Mouse (Mus musculus): ENCODE measurements around the gene Olfr453. TPM values are rescaled to one million over a fixed set of nuclear protein-coding genes. Genes with fewer than 3 reads are reported as not detected.

Olfr453 gene
- not detected in 2 replicates for polyA plus RNA-seq (2014; fragmentation: Nextera tagmentation; extraction: Ambion mirVana)

DNA sequence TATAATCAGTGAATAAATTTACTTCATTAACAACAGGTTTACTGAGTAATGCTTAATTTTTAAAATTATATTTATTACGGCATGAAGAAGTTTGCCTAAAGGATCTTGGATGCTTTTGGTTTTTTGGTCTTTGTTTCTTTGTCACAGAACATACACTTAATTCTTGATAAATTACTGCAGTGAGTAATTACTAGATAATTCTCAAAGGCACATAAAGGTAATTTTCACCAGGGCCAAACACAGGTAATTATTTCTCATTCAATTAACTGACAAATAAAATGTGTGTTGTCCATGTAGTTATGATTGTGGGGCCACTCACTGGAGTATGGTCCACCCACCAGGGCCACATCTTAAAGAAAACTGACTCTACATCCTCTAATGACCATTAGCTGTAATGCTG lies at the start of gene Olfr453:
Olfr453 (plus strand) TSS at position 301 of the 400 bp plus-strand sequence.
- Histone ChIP-seq H3K4me2 (no peak within 1 kb of the TSS), H3K27me3 (replicated peaks; ENCODE audit: control insufficient read depth, insufficient read depth, low read length) (no peaks in the 10 kb centered on the region), H3K36me3 (ENCODE audit: control insufficient read depth, insufficient read depth, low read length) (no peaks in the 10 kb centered on the region), H3K27ac (ENCODE audit: low read depth, low read length) (no peak within 1 kb of the TSS), H3K4me3 (ENCODE audit: low read depth, low read length) (no peak within 1 kb of the TSS), H3K9me3 (ENCODE audit: control insufficient read depth, low read length) (no peaks in the 10 kb centered on the region), H3K4me1 (replicated peaks; ENCODE audit: control insufficient read depth, insufficient read depth, low read length) (no peaks in the 10 kb centered on the region), H3K9ac (ENCODE audit: low read depth, low read length) (no peak within 1 kb of the TSS)
- no peak for DNase-seq (ENCODE audit: low spot score)
- no peak for ATAC-seq (replicated peaks; ENCODE audit: low FRiP score)
- WGBS: 91% methylated on average over 1 of the region's 1 CpGs

DNA sequence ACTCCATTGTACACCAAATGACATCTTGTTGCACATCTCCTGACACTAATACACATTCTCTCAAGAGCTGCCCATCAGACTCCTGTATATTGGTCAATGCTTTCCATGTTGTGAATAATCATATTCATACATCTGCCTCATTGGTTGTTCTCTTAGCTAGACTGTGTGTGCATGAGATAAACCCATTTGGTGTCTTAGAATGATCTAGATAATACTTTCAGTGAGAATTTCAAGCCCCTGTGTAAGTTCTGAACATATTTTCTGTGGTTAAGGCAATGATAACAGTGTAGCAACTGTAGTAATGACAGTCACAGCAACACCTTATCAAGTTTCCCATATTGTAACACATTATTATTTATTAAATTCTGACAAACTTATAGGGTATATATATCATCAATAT lies 49.4 kb upstream of the Olfr453 start:
- H3K36me3 ChIP-seq (ENCODE audit: control insufficient read depth, insufficient read depth, low read length): peaks cover 4% of the 10 kb centered on the region
- DNase-seq (ENCODE audit: low spot score): no peak
- H3K4me2 ChIP-seq: no peak overlapping the region
- H3K9ac ChIP-seq (ENCODE audit: low read depth, low read length): no peak overlapping the region
- ATAC-seq (replicated peaks; ENCODE audit: low FRiP score): peak; percentile 72
- H3K4me1 ChIP-seq (replicated peaks; ENCODE audit: control insufficient read depth, insufficient read depth, low read length): no peaks in the 10 kb centered on the region
- H3K4me3 ChIP-seq (ENCODE audit: low read depth, low read length): no peak overlapping the region
- no peaks in the 10 kb centered on the region for H3K27me3 ChIP-seq (replicated peaks; ENCODE audit: control insufficient read depth, insufficient read depth, low read length)
- no peak overlapping the region for H3K27ac ChIP-seq (ENCODE audit: low read depth, low read length)
- no peaks in the 10 kb centered on the region for H3K9me3 ChIP-seq (ENCODE audit: control insufficient read depth, low read length)

DNA sequence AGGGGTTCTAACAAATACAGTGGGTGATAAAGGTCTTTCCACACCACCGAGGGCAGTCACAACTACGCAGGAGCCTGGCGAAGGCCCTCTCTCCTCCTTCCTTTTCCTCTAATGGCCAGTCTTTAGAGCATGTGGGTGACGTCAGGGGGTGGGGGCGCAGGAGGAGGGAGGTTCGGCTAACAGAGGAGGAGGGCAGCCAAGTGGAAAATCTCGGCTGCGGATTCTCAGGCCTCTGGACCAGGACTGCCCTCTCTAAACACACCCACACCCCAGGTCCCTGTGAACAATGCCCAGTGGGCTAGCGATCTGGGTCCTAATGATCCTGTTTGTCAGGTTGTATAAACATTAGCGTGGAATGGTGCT lies 47.0 kb upstream of the Olfr453 start:
- DNase-seq (ENCODE audit: low spot score): peak; percentile 69

DNA sequence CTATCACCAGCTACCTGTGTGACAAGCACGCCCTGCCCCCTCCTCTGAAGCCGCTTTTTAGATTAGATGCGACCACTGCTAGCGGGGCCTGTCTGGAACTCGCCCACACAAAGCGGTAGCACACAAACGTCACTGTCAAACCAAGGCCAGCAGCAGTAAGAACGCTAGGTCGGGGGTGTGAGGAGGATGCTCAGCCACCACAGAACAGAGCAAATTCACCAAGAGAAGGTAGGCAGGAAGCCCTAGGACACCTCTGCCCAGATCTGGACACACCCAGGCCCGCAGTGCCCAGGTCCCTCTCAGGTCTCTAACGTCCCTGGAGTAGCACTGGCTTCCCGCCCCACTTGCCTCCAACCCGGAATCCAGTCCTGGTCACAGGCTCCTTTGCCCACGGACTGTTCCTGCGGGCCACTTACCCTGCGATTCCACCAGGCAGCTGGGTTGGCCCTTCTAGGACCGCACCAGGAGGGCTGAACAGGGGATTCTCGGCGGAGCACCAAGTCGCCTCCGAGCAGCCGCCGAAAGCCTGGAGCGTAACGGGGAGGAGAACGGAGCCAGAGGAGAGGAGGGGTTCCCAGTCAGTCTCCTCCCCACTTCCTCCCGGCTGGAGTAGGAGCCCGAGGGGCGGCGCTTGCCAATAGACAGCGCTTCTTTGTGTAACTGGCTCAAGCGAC lies 46.5 kb upstream of the Olfr453 start:
- H3K4me2 ChIP-seq: peak overlapping the region; percentile 82
- no peaks in the 10 kb centered on the region for H3K27me3 ChIP-seq (replicated peaks; ENCODE audit: control insufficient read depth, insufficient read depth, low read length)
- under 1% methylated on average over 32 of the region's 32 CpGs for WGBS
- peak overlapping the region; percentile 64 for H3K4me3 ChIP-seq (ENCODE audit: low read depth, low read length)
- no peaks in the 10 kb centered on the region for H3K4me1 ChIP-seq (replicated peaks; ENCODE audit: control insufficient read depth, insufficient read depth, low read length)
- ATAC-seq (replicated peaks; ENCODE audit: low FRiP score): peak; percentile 85
- H3K9me3 ChIP-seq (ENCODE audit: control insufficient read depth, low read length): no peaks in the 10 kb centered on the region
- peak; percentile 79 for DNase-seq (ENCODE audit: low spot score)
- peak overlapping the region; percentile 56; the same call in 1 of the 2 replicates for H3K27ac ChIP-seq (ENCODE audit: low read depth, low read length)
- H3K9ac ChIP-seq (ENCODE audit: low read depth, low read length): peak overlapping the region; percentile 69
- H3K36me3 ChIP-seq (ENCODE audit: control insufficient read depth, insufficient read depth, low read length): no peaks in the 10 kb centered on the region

More for the DNA sequence above, 47.0 kb upstream of the Olfr453 start:
- no peaks in the 10 kb centered on the region for H3K4me1 ChIP-seq (replicated peaks; ENCODE audit: control insufficient read depth, insufficient read depth, low read length)
- H3K9ac ChIP-seq (ENCODE audit: low read depth, low read length): peak overlapping the region; percentile 69
- H3K36me3 ChIP-seq (ENCODE audit: control insufficient read depth, insufficient read depth, low read length): no peaks in the 10 kb centered on the region
- H3K9me3 ChIP-seq (ENCODE audit: control insufficient read depth, low read length): no peaks in the 10 kb centered on the region
- ATAC-seq (replicated peaks; ENCODE audit: low FRiP score): peak; percentile 60
- no peaks in the 10 kb centered on the region for H3K27me3 ChIP-seq (replicated peaks; ENCODE audit: control insufficient read depth, insufficient read depth, low read length)
- H3K4me3 ChIP-seq (ENCODE audit: low read depth, low read length): peak overlapping the region; percentile 64
- under 1% methylated on average over 9 of the region's 10 CpGs for WGBS
- 0 out of 2 replicates have a peak overlapping the region, but pooled peaks have one; percentile 56 for H3K27ac ChIP-seq (ENCODE audit: low read depth, low read length)
- H3K4me2 ChIP-seq: peak overlapping the region; percentile 82

DNA sequence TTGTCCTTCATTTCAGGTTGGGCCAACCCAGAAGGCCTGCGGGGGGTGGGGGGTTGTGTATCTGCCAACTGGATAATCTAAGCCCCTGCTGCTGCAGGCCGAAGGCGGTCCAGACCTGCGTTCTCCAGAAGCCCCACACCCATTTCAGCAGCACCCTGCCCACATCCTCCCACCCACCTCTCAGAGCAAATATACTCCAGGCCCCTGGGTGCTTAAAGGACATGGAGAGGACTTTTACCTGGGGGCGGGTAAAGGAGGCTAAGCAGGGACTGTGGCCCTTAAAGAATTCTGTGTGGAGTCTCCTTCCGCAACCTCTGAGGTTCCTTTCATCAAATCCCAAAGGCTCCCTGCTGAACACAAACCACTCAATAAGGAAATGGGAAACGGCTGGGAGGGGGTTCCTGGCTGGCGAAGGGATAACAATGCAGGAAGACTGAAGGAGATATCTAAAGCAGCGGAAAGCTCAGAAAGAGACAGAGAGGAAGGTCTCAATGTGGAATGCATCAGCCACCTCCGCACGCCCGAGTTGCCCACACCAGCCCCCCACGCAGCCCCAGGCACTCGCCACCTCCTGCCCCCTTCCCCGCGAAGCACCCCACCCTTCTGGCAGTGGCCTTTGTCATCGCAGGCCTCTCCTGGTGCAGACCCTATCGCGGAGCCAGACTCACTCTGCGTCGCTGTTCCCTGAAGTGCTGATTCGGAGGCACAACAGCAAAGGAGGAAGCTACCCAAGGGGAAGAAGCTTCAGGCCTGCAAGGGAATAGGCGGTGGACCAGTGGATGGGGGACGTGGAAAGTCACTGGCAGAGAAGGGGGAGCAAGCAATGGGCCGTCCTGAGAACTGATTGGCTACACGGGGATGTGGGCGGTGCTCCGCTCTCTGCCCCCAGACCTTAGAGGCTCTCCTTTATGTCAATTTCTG lies 29.6 kb upstream of the Olfr453 start, which contains the start of gene Tcaf1:
Tcaf1 (minus strand) TSS at position 798 of the 921 bp plus-strand sequence.
- Histone ChIP-seq H3K4me3 (ENCODE audit: low read depth, low read length) (peak within 1 kb of the TSS; percentile 46), H3K27ac (ENCODE audit: low read depth, low read length) (0 out of 2 replicates have a peak within 1 kb of the TSS, but pooled peaks have one; percentile 50), H3K36me3 (ENCODE audit: control insufficient read depth, insufficient read depth, low read length) (no peaks in the 10 kb centered on the region), H3K27me3 (replicated peaks; ENCODE audit: control insufficient read depth, insufficient read depth, low read length) (no peaks in the 10 kb centered on the region), H3K9ac (ENCODE audit: low read depth, low read length) (peak within 1 kb of the TSS; percentile 43), H3K4me1 (replicated peaks; ENCODE audit: control insufficient read depth, insufficient read depth, low read length) (no peaks in the 10 kb centered on the region), H3K9me3 (ENCODE audit: control insufficient read depth, low read length) (no peaks in the 10 kb centered on the region), H3K4me2 (peak within 1 kb of the TSS; percentile 59)
- WGBS: 10% methylated on average over 28 of the region's 28 CpGs
- peak; percentile 89 for ATAC-seq (replicated peaks; ENCODE audit: low FRiP score)
- DNase-seq (ENCODE audit: low spot score): peak; percentile 48

DNA sequence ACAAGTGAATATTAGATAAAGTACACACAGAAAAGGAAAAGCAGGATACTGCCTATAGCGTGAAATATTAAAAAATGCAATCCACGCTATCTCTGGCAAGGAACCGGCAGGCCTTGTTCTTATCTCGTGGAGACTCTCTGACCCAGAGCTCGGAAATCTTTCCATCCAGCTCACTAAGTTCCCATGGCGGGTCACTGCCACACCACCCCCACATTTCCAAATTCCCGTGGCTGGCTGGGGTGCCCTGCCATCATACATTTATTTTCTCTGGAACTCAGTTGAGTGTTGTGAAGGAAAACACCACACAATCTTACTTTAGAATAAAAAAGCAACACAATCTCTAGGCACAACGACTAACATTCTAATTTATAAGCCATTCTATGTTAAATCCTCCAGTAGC lies 24.5 kb upstream of the Olfr453 start:
- Histone ChIP-seq H3K27me3 (replicated peaks; ENCODE audit: control insufficient read depth, insufficient read depth, low read length) (no peaks in the 10 kb centered on the region), H3K4me1 (replicated peaks; ENCODE audit: control insufficient read depth, insufficient read depth, low read length) (no peaks in the 10 kb centered on the region), H3K9ac (ENCODE audit: low read depth, low read length) (no peak overlapping the region), H3K4me3 (ENCODE audit: low read depth, low read length) (no peak overlapping the region), H3K4me2 (no peak overlapping the region), H3K36me3 (ENCODE audit: control insufficient read depth, insufficient read depth, low read length) (no peaks in the 10 kb centered on the region), H3K9me3 (ENCODE audit: control insufficient read depth, low read length) (no peaks in the 10 kb centered on the region), H3K27ac (ENCODE audit: low read depth, low read length) (no peak overlapping the region)
- DNase-seq (ENCODE audit: low spot score) (no peak), ATAC-seq (replicated peaks; ENCODE audit: low FRiP score) (no peak)
- WGBS: 43% methylated on average over 8 of the region's 8 CpGs

DNA sequence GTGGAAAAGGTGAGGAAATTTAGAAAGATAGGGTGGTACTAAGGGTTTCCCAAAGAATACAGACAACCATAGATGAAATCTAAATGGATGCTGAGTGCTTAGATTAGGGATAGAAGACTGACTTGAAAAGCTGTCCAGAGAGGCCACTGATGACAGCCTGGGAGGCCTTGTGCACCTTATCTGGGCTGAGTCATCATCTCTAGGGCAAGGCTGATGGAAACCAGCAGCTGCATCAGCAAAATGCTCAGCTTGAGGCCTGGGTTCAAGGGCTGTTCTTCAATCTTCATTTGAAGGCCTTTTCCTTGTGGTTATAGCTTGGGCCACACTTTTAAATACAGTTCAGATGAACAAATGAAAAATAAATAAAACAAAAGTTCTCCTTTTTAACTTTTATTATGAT lies 21.2 kb upstream of the Olfr453 start:
- no peaks in the 10 kb centered on the region for H3K27me3 ChIP-seq (replicated peaks; ENCODE audit: control insufficient read depth, insufficient read depth, low read length)
- no peak overlapping the region for H3K4me2 ChIP-seq
- DNase-seq (ENCODE audit: low spot score): no peak
- no peak overlapping the region for H3K27ac ChIP-seq (ENCODE audit: low read depth, low read length)
- H3K9ac ChIP-seq (ENCODE audit: low read depth, low read length): no peak overlapping the region
- no peak for ATAC-seq (replicated peaks; ENCODE audit: low FRiP score)
- no peak overlapping the region for H3K4me3 ChIP-seq (ENCODE audit: low read depth, low read length)
- no peaks in the 10 kb centered on the region for H3K9me3 ChIP-seq (ENCODE audit: control insufficient read depth, low read length)
- H3K4me1 ChIP-seq (replicated peaks; ENCODE audit: control insufficient read depth, insufficient read depth, low read length): no peaks in the 10 kb centered on the region
- H3K36me3 ChIP-seq (ENCODE audit: control insufficient read depth, insufficient read depth, low read length): no peaks in the 10 kb centered on the region

DNA sequence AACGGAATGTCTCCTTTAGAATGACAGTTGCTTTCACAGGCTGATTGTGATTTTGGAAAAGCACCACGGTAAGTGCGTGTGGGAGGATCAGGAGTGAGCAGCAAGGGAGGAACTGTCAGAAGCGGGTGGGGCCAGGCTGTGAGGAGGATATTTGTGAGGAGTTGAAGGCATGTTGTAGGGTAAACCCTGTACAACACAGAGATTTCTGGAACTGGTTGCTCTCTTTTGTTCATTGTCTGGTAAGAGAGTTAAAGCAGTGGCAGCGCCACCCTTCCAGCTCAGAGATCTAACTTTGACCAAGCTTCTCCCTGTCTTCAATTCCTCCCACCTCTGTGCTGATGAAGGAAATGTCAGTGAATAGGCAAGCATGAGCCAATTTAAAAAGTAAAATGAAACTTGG lies 3.1 kb downstream of the Olfr453 start:
- no peak overlapping the region for H3K9ac ChIP-seq (ENCODE audit: low read depth, low read length)
- H3K27ac ChIP-seq (ENCODE audit: low read depth, low read length): no peak overlapping the region
- no peaks in the 10 kb centered on the region for H3K9me3 ChIP-seq (ENCODE audit: control insufficient read depth, low read length)
- H3K36me3 ChIP-seq (ENCODE audit: control insufficient read depth, insufficient read depth, low read length): no peaks in the 10 kb centered on the region
- 69% methylated on average over 5 of the region's 5 CpGs for WGBS
- no peak for ATAC-seq (replicated peaks; ENCODE audit: low FRiP score)
- no peak overlapping the region for H3K4me3 ChIP-seq (ENCODE audit: low read depth, low read length)
- no peaks in the 10 kb centered on the region for H3K4me1 ChIP-seq (replicated peaks; ENCODE audit: control insufficient read depth, insufficient read depth, low read length)
- DNase-seq (ENCODE audit: low spot score): no peak
- H3K27me3 ChIP-seq (replicated peaks; ENCODE audit: control insufficient read depth, insufficient read depth, low read length): no peaks in the 10 kb centered on the region
- no peak overlapping the region for H3K4me2 ChIP-seq

All from liver, embryonic 11.5 days (tissue).